Mouse (Mus musculus): ENCODE data around the gene Rictor. TPM values are rescaled to one million over a fixed set of nuclear protein-coding genes. Genes with fewer than 3 reads are reported as not detected.
"Not testable (repeated sequence)": the region's sequence is repeated elsewhere in the genome, so short reads cannot be mapped to it uniquely, and the experiment has no call there.

The Rictor gene
- polyA plus RNA-seq, 1 experiment: 46.7 TPM

DNA sequence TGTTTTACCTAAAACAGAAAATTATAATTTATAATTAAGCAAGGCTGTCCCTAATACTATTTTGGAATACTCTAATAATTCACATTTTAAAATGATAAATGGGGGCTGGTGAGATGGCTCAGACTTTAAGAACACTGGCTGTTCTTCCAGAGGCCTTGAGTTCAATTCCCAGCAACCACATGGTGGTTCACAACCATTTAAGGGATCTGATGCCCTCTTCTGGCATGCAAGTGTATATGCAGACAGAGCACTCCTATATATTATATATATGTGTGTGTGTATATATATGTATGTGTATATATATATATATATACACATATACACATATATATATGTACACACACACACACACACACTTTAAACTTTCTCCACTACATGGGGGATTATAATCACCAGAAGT is 15.2 kb downstream of the Rictor start:
- no peak overlapping the region for H3K4me3 ChIP-seq (ENCODE audit: insufficient read depth, low read length)
- TF ChIP-seq CTCF (IDR thresholded peaks at IDR 0.05; ENCODE audit: borderline replicate concordance, insufficient read depth, low read length): no peak
- TF ChIP-seq POLR2A (IDR thresholded peaks at IDR 0.05; ENCODE audit: low read depth, low read length): no peak
- H3K27ac ChIP-seq (ENCODE audit: insufficient read depth, low read length): no peak overlapping the region
- peaks cover 17% of the 10 kb centered on the region for H3K4me1 ChIP-seq (ENCODE audit: control insufficient read depth, insufficient read depth, low read length)

DNA sequence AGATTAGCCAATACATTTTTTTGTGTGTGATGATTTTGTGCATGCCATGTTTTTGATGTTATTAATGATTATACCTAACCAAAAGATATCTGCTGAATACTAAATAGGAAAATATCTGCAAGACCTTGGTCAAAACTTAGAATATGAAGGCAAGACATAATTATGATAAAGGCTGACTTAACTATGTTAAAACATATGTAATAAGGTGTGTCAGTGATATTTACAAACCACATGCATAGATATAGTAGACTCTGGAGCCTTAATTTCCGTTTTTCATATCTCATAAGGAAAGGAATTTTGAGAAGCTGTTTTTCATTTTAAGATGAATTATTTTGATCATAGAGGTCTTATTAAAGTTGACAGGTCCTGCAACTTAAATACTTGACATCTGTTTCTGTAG is 16.3 kb downstream of the Rictor start:
- H3K4me1 ChIP-seq (ENCODE audit: control insufficient read depth, insufficient read depth, low read length): peaks cover 17% of the 10 kb centered on the region
- TF ChIP-seq POLR2A (IDR thresholded peaks at IDR 0.05; ENCODE audit: low read depth, low read length) (no peak), CTCF (IDR thresholded peaks at IDR 0.05; ENCODE audit: borderline replicate concordance, insufficient read depth, low read length) (no peak)
- no peak overlapping the region for H3K4me3 ChIP-seq (ENCODE audit: insufficient read depth, low read length)
- H3K27ac ChIP-seq (ENCODE audit: insufficient read depth, low read length): no peak overlapping the region

DNA sequence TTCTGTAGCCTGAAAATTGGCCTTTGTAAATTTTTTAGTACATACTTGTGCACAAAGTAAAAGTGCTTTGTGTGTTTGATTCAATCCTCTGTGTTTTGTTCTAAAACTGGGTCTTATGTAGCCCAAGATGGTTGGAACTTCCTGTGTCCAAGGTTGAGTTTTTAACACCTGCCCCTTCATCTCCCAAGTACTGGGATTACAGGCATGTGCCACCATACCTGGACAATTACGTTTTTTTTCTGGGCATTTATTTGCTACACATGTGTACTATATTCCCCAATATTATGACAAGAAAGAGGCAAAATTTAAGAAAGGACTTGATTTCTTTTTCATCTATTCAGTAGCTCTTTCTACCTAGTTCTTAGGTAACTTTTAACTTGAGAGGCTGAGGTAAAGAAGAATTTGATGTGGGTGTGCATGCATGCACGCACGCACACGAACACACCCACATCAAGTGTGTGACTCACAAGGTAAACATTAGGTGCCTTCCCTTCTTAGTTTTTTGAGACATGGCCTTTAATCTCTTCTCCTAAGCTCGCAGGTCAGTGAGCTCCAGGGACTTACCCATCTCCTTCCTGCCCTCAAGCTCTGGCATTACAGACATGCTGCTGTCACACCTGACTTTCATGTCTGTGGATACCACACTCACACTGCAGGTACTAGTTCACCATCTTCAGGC is 18.1 kb downstream of the Rictor start:
- Histone ChIP-seq H3K4me1 (ENCODE audit: control insufficient read depth, insufficient read depth, low read length) (peaks cover 17% of the 10 kb centered on the region), H3K4me3 (ENCODE audit: insufficient read depth, low read length) (no peak overlapping the region), H3K27ac (ENCODE audit: insufficient read depth, low read length) (no peak overlapping the region)
- TF ChIP-seq CTCF (IDR thresholded peaks at IDR 0.05; ENCODE audit: borderline replicate concordance, insufficient read depth, low read length) (no peak), POLR2A (IDR thresholded peaks at IDR 0.05; ENCODE audit: low read depth, low read length) (no peak)

DNA sequence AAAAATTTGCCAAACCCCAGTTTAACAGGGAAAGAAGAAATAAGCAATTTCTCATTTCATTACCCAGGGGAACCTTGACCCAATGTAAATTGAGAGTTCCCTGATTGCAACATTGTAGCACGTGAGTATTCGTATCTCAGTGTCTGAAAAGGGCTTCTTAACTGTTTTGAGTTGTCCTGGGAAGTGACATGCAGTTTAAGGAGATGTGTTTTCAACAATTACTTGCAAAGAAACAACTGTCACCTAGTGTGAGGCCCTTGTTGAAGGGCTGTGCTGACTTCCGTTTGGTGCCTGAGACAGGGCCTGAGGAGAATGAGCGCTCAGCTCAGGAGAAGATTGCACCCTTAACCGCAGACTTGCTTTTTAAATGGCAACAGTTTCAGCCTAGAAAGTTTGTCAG is 24.9 kb downstream of the Rictor start:
- Histone ChIP-seq H3K4me3 (ENCODE audit: insufficient read depth, low read length) (no peak overlapping the region), H3K4me1 (ENCODE audit: control insufficient read depth, insufficient read depth, low read length) (peaks cover 13% of the 10 kb centered on the region; the same call in 1 of the 2 replicates)

DNA sequence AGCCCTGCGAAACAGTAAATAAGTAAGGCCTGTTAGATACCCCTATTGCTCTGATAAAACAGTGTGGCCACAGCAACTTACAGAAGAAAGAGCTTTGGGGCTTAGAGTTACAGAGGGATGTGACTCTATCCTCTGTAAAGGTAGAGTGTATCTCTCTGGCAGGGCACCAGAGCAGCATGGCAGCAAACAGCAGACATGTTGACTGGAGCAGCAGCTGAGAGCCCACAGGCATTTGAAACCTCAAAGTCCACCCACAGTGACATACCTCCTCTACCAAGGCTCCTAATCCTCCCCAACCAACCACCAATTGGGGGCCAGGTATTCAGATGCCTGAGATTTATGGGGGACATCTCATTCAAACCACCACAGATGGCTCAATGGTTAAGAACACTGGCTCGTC is 31.0 kb downstream of the Rictor start:
- no peak for TF ChIP-seq CTCF (IDR thresholded peaks at IDR 0.05; ENCODE audit: borderline replicate concordance, insufficient read depth, low read length)
- no peak for TF ChIP-seq POLR2A (IDR thresholded peaks at IDR 0.05; ENCODE audit: low read depth, low read length)
- H3K4me3 ChIP-seq (ENCODE audit: insufficient read depth, low read length): no peak overlapping the region
- peaks cover 4% of the 10 kb centered on the region; the same call in 1 of the 2 replicates for H3K4me1 ChIP-seq (ENCODE audit: control insufficient read depth, insufficient read depth, low read length)
- no peak overlapping the region for H3K27ac ChIP-seq (ENCODE audit: insufficient read depth, low read length)

More for the DNA sequence above, 24.9 kb downstream of the Rictor start:
- TF ChIP-seq CTCF (IDR thresholded peaks at IDR 0.05; ENCODE audit: borderline replicate concordance, insufficient read depth, low read length) (no peak), POLR2A (IDR thresholded peaks at IDR 0.05; ENCODE audit: low read depth, low read length) (no peak)
- peak overlapping the region; percentile 38 for H3K27ac ChIP-seq (ENCODE audit: insufficient read depth, low read length)

DNA sequence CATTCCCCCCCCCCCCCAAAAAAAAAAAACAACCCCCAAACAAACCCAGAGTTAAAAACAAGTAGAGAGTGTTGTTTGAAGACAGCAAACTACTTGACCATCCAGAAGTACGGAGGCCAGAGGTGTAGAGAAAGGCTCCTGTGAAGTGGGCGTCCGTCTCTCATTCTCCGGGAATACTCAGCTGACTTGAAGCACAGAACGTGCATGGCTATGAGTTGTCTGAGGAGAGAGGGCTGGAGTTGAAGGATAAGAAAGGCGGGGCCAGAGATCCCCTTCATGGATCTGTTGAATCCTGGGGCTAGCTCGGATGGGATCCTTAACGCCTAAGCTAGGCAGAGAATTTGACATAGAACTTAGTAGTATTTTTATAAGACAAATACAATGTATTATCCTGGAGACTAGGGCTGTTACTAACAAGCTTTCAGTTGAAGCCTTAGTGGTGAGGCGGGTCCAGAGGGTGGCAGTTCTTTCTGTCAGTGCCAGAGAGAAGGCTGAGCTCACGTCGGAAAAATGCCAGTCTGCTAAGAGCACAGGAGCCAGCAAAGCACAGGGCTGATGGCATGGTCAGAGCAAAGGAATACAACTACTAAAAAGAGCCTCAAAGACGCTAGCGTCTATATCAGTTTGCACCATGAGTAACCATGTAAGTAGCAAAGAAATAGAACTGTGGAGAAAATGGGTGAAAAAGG is 34.3 kb downstream of the Rictor start:
- Histone ChIP-seq H3K27ac (ENCODE audit: insufficient read depth, low read length) (no peak overlapping the region), H3K4me1 (ENCODE audit: control insufficient read depth, insufficient read depth, low read length) (no peaks in the 10 kb centered on the region), H3K4me3 (ENCODE audit: insufficient read depth, low read length) (no peak overlapping the region)
- no peak for TF ChIP-seq POLR2A (IDR thresholded peaks at IDR 0.05; ENCODE audit: low read depth, low read length)
- TF ChIP-seq CTCF (IDR thresholded peaks at IDR 0.05; ENCODE audit: borderline replicate concordance, insufficient read depth, low read length): no peak

DNA sequence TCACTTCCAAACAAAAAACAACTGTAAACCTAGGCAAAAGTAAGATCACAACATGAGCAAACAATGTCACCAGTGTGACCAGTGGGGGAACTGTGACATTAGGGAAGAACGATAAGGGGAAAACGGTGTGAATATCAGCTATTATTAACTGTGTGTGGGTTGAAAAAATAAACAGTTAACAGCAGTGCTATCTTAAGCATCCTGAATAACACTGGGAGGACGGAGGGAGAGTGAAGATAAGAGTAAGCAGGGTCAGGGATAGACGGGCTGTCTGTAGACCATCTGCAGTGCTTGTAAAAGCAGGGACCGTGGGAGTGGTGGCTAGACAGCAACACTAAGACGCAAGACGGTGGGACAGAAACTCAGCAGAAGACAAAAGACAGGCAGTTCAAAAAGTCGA is 35.5 kb downstream of the Rictor start:
- Histone ChIP-seq H3K4me1 (ENCODE audit: control insufficient read depth, insufficient read depth, low read length) (no peaks in the 10 kb centered on the region), H3K4me3 (ENCODE audit: insufficient read depth, low read length) (no peak overlapping the region), H3K27ac (ENCODE audit: insufficient read depth, low read length) (no peak overlapping the region; the same call in 1 of the 2 replicates)
- TF ChIP-seq CTCF (IDR thresholded peaks at IDR 0.05; ENCODE audit: borderline replicate concordance, insufficient read depth, low read length) (no peak), POLR2A (IDR thresholded peaks at IDR 0.05; ENCODE audit: low read depth, low read length) (no peak)

DNA sequence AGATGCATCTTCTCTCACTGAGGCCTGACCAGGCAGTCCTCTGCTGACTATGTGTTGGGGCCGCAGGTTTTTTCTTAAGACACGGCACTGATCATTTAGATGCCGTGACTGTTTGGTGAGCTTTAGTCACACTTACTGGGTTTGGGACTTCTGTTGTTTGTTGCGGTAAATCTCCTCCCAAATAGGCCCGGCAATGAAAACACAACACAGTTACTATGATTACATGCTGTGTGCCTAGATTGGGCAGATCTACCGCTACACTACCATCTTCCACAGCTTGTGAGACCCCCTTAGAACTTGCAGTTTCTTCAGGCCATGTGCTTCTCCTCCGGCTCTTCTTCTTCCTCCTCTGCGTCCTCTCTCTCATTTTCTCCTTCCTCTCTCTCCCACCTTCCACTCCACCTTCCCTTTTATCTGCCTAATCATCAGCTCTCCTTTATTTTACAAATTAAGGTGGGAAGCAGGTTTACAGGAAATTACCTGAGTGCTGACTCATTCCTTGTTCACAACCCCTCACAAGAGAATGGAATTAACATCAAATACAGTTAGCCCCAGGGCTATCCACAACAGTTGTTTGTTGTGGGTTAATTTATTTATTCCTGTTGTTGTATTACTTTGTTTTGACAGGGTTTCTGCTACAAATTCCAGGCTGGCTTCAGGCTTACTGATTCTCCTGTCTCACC is 38.3 kb downstream of the Rictor start:
- not testable (repeated sequence) for H3K4me1 ChIP-seq (ENCODE audit: control insufficient read depth, insufficient read depth, low read length); H3K4me3 ChIP-seq (ENCODE audit: insufficient read depth, low read length); H3K27ac ChIP-seq (ENCODE audit: insufficient read depth, low read length)

DNA sequence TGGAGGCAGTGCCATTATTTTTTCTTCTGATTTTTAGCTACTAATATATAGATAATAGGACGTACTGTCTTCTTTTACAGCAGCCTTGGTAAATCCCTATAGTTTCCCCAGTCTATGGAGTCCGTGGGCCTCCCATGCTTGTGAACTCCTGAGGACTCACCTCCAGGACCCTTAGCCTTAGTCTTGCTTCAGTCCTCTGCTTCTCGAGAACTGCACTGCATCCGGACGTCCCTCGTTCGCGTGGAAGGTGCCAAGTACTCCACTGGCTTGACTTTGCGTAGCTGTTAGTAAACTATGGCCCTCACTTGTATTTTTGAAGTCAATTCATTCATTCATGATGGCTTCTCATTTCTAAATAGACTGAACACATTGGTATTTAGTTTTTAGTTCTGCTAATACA is 38.8 kb downstream of the Rictor start:
- TF ChIP-seq CTCF (IDR thresholded peaks at IDR 0.05; ENCODE audit: borderline replicate concordance, insufficient read depth, low read length) (no peak), POLR2A (IDR thresholded peaks at IDR 0.05; ENCODE audit: low read depth, low read length) (no peak)
- no peak overlapping the region for H3K27ac ChIP-seq (ENCODE audit: insufficient read depth, low read length)
- no peak overlapping the region for H3K4me3 ChIP-seq (ENCODE audit: insufficient read depth, low read length)
- no peaks in the 10 kb centered on the region for H3K4me1 ChIP-seq (ENCODE audit: control insufficient read depth, insufficient read depth, low read length)

DNA sequence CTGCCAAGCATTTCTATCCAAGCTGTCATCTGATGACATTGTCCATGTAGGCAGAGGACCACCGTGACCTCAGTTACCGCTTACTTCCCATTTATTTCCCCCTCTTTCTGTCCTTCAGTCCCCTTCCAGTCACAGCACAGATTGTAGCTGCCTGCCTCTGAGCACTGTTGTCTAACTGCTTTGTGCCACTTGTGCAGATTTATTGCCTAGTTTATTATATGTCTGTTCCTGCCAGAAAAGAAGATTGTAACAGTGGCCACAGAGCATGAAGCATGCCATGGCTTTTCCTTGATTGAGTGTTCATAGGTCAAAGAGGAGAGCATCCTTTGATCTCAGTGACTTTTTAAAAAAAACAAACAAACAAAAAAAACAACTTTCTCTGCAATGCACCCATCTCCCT is 46.2 kb downstream of the Rictor start:
- Histone ChIP-seq H3K27ac (ENCODE audit: insufficient read depth, low read length) (no peak overlapping the region), H3K4me3 (ENCODE audit: insufficient read depth, low read length) (no peak overlapping the region), H3K4me1 (ENCODE audit: control insufficient read depth, insufficient read depth, low read length) (no peaks in the 10 kb centered on the region)
- TF ChIP-seq POLR2A (IDR thresholded peaks at IDR 0.05; ENCODE audit: low read depth, low read length) (no peak), CTCF (IDR thresholded peaks at IDR 0.05; ENCODE audit: borderline replicate concordance, insufficient read depth, low read length) (no peak)

All from embryonic fibroblast, embryonic 13.5 days (primary cell).